Mouse (Mus musculus) forelimb bud, embryonic 11.5 days (tissue): Measurements from ENCODE around the gene Cdk4.

Experiments used
- DNase-seq: peaks from one replicate; pipeline ENCODE4 v3.0.0-alpha.2; 2012; ENCODE audit warnings: low read depth, low spot score

Gene Cdk4

DNA sequence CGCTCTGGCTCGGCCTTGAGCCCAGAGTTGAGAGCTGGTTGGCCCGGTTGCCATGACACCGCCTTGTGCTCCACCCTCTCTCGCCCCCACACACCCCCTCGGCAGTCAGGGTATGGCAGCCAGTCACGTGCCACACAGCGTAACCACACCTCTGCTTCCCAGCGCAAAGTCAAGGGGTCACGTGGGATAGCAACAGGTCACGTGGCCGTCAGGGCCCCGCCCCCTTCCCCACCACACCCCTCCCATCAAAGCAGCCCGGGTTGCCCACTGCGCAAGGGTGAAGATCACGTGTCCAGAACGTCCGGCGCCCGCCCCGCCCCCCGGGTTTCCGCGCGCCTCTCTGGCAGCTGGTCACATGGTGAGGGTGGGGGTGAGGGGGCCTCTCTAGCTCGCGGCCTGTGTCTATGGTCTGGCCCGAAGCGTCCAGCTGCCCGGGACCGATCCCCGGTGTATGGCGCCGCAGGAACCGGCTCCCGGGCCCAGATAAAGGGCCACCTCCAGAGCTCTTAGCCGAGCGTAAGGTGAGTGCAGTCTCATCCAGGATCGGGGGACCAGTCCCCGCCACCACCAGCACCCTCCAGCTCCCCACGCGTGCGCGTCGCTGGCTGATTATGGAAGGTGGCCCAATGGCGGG is at the start of gene Cdk4:
TSS of gene Cdk4 (plus strand) at position 296 of the 634 bp plus-strand sequence.
- DNase-seq: peak; percentile 99

DNA sequence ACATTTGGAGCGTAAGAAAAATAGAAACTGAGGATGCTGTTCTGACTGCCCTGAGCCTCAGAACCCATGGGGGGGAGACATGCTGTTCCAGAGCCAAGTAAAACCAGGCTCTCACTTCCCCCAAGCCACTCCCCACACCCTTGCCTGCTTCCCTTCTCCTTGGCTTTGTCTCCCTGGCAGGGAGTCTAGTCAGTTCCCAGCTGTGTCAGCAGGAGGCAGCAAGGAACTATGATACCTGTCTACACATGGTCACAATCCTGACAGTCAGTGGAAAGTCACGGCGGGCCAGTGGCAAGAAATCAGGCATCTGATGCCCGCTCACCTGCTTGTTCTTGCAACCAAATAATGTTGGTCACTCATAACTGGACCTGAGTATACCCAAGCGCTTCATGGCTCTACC is 46.8 kb upstream of the Cdk4 start:
- DNase-seq: peak; percentile 32

DNA sequence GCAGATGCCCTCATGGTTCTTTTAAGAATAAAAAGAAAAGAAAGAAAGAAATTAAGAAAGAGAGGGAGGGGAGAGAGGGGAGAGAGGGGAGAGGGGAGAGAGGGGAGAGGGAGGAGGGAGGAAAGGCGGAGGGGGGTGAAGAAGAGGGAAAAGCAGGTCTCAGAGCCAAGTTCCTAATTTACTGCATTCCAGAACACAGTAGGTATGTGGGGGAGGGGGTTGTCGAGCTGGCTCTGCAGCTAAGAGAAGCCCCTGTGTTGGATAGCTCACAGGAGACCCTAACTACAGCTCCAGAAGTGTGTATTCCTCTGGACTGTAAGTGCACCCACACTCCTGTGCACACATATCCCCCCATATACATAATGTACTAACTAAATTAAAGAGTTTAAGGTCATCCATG is 46.3 kb upstream of the Cdk4 start:
- DNase-seq: peak; percentile 20

DNA sequence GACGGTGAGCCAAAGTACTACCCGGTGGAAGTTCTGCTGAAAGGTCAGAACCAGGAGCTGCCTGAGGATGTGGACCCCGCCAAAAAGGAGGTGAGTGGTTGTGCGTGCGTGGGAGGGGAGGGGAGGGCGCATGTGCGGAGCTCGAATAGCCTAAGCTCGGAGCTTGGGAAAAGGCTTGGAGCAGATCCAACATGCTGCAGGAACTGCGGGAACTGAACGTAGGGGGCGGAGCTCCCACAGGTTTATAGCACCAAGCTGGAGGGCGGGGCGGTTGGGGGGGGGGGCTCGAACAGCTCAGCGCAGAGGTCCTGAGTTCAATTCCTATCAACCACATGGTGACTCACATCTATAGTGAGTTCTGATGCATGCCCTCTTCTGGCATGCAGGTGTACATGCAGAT is 44.9 kb upstream of the Cdk4 start:
- DNase-seq: no peak

DNA sequence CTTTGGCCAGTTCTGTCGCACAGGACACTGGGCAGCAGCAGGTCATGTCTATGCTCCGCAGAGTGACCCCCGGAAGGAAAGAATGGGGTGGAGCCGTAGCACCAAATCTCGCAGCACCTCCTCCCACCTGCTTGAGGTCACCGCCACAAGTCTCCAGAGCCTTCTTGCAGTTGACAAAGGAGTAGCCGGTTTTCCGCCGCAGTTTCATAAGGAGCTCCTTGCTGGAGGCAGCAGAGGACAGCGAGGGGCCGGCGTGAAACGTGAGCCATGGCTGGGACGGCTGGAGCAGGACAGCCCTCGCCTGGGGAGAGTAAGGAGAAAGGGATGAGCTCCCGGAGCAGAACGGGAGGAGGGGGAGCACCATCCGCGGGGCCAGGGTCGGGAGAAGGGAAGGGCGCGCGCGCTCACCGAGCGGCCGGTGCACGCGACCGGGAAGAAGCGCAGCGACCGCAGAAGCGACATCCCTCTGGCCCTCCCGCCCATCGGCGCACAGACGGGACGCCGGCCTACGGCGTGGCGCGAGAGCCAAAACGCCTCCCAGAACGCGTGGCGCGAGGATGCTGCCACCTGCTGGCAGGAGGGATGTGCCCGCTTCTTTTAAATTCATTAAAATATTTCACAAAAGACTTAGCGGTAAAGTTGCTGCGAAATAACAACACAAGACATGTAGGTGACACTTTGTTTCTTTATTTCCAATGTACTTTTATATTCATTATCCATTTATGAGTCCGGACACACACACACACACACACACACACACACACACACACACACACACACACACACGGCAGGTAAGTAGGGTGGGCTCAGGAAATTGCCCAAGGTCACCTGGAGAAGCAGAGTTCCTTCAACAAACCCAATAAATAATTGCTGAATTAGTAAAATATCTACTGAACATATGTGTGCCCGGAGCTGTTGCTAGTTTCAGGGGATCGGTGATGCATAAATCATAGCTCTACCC is 32.7 kb upstream of the Cdk4 start, which contains the start of gene Tsfm:
TSS of gene Tsfm (minus strand) at position 505 of the 961 bp plus-strand sequence.
- peak; percentile 92 for DNase-seq

DNA sequence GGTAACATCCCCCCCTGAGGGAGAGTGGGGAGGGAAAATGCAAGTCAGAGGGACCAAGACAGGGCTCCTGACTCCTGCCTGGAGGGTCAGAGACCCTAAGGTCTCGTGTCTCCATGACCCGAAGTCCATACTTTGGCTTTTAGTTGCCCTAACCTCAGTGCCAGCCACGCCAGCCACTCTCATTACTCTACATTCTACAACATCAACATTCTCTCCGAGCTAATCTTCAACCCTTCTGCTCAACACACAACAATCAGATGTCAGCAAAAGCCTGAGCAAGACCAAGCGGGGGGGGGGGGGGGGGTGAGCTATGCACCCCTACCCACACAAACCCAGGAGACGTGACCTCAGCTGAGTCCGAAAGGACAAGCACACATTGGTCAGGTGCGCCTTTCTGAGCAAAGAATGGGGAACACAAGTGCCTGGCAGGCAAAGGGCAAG is 30.0 kb upstream of the Cdk4 start:
- DNase-seq: no peak

DNA sequence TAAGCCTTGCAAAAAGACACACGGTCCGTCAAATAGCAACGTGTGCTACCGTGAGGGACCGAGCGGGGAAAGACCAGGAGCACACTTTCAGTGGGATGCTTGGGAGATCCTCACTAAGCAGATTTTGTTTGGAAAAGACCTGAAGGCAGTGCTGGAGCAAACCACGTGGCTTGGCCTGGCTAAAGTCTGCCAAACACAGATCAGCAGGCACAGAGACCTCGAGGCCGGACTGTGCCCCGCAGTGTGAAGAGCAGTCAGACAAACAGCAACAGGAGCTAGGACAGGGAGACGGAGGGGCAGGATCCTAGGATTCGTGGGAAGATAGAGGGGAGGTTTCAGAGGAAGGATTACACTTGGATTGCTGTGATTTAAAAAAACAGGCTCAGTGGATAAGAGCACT is 27.1 kb upstream of the Cdk4 start:
- no peak for DNase-seq

DNA sequence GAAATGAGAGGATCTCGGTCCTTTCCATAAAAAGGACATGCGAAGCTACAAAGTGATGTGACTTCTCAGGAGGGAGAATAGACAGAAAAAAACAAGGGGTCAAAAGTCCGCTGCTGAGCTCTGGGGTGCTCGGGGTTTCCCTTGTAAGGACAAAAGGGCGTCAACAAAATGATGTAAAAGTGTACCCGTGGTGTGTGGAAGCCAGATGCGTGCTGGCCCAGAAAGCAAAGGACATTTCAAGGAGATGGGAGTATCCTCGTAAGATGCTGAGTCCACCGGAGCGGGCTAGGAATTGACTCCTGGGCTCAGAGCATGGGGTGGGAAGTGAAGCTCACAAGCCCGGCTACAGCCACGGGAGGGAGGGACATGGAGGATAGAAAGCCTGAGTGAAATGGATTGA is 25.7 kb upstream of the Cdk4 start:
- DNase-seq: no peak

DNA sequence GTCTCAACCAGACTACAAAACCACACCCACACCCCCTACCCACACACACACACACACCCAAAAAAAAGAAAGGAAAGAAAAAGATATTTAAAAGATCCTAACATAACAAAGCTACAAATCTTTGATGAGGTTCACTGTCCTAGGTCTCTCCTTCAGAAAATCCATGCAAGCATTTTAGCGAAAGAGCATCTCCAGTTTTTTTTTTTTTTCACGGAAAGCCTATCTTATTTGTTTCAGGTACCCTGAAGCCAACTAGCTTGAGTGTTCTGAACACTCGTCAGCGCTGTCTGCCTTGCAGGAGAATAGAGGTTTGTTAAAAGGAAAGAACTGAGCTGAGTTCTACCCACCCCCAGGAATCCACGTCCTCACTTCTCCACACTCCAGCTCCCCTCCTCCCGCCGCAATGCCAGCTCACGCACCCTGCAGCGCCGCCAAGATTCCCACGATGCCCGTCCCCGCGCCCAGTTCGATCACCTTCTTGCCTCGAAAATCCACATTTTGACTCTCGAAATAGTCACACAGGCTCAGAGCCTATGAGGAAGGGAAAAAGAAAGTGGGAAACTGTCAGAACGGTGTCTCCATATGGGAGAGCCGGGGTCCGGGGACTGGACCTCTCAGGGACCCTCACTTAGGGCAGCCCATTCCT is 22.6 kb upstream of the Cdk4 start:
- DNase-seq: no peak

DNA sequence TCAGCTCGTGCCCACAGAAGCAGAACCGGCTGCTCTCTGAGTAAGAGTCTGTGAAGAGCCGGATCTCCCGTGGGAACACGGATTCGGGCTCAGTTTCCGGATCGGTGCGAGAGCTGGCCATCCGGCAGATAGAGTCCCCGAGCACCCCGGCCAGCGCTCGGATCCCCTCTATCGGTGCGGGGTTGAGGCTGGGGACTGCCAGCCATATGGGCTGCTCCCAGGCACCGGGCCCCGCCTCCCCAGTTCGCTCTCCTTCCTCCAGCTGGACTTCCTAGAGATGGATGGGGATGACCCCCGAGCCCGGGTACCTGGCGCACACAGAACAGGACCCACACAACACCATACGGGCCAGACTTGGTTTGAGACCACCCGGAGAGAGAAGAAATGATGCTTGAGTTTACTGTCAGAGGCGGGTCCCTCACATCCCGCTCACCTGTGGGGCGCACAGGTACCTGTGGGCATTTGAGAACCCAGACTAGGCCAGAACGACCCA is 22.0 kb upstream of the Cdk4 start, which contains the start of the genes Mettl1 and Eef1akmt3:
TSS of gene Mettl1 (plus strand) at position 141 of the 493 bp plus-strand sequence.
TSS of gene Eef1akmt3 (minus strand) at position 240 of the 493 bp plus-strand sequence.
- no peak for DNase-seq

DNA sequence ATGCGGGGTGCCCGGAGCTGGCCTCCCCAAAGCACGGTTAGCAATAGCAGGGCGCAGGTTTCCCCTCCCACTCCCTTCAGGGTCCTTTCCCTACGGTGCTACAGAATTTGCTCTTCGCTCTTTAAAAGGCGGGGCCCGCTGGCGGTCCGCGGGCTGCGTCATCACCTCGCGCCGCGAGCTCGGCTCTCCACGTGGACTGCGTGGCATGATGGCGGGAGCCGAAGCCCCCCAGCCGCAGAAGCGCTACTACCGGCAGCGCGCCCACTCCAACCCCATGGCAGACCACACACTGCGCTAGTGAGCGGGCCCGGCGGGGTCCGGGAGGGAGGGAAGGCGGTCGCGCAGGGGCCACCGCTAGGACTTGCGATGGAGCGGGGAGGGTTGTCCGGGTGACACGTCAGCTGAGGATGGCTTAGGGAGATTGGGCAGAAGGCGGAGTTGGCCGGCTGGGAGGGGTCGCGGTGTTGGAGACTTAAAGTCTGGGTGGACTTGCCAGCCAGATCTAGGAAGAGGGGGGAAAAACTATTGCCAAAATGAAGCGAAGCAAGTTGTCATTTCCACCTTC is 21.5 kb upstream of the Cdk4 start:
- peak; percentile 91 for DNase-seq

DNA sequence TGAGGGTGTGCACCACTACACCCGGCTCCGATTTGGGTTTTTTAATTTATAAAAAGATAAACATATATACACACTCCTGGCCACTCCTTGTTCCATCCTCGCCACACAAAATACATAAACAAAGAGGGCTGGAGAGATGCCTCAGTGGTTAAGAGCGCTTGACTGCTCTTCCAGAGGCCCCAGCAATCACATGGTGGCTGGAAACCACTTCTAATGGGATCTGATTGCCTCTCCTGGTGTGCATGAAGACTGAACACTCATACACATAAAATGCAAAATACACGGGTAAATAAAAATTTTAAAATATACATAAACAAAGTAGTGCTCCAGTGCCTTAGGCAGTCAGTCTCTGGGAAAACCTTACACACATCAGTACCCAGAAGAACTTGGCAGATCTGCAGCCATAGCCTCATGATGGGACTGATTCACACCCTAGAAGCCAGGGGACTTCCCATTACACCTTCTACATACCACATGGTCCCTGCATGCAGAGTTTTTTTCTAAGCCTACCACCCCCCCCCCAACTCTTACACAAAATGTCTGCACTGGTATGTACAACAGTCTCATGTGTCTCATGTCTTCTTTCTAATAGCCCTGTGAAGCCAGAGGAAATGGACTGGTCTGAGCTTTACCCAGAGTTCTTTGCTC is 20.7 kb upstream of the Cdk4 start:
- DNase-seq: no peak

DNA sequence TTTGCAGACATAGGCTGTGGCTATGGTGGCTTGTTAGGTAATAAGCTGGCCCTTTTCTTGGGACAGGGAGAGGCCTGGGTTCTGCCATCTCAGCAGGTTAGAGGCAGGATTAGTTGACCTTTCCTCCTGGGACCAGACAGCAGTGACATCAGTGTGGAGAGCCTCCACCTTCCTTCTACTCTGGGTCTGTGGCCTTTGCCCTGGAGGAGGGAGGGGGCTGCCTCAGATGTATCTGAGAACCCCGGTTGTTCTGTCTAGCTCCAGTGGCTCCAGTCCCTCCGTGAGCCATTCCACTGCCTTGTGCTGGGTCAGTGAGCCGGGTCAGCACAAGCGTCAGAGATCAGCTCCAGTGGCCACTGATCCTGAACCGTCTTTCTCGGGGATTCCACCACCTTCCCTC is 20.1 kb upstream of the Cdk4 start:
- no peak for DNase-seq

DNA sequence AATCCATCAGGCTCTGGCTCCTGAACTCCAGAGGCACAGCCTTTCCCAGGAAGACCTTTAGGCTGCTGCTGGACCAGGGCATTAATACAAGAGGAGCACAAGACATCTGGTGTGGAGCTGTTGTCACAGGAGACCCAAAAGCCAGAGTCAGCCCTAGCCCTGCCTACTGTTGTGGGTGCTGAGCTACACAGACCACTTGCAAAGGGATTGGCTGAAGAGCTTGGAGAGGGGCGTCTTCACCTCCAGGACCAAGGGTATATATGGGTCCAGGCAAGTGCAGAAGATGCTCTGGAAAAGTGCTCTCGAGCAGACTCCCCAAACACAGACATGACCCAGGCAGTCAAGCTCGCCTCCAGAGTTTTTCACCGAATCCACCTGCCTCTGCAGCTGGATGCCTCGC is 15.4 kb upstream of the Cdk4 start, which contains the start of gene Cyp27b1:
TSS of gene Cyp27b1 (plus strand) at position 297 of the 400 bp plus-strand sequence.
- no peak for DNase-seq

DNA sequence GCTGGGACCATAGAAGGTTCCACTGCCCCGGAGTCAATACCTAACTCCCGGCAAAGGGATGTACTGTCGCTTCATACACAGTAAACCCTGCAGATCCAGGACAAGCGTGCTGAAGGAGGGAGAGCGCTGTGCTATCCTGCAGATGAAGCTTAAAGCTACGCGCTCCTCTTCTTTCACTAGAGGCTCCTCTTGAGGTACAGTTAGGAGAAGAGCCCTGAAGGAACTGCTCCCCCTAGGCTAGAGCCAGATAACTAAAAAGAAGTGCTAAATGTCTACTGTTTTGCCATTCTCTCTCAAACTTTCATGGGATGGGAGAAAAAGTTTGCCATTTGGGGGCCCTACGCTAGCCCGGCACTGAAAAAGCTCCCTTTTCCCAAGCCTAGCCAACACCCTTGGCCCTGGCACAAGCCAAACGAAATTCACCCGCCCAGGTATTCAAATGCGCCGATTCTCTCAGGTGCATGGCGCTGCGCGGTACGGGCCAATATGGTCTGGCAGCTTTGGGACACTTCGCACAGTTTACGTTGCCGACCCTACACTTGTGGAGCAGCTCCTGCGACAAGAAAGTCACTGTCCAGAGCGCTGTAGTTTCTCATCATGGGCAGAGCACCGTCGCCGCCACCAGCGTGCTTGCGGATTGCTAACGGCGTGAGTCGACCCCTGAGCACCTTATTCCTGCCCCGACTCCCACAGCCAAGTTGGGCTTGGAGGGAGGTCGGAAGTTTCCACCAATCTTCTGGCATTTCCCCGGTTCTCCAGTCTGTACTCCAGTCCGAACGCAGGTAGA is 14.5 kb upstream of the Cdk4 start:
- DNase-seq: no peak

DNA sequence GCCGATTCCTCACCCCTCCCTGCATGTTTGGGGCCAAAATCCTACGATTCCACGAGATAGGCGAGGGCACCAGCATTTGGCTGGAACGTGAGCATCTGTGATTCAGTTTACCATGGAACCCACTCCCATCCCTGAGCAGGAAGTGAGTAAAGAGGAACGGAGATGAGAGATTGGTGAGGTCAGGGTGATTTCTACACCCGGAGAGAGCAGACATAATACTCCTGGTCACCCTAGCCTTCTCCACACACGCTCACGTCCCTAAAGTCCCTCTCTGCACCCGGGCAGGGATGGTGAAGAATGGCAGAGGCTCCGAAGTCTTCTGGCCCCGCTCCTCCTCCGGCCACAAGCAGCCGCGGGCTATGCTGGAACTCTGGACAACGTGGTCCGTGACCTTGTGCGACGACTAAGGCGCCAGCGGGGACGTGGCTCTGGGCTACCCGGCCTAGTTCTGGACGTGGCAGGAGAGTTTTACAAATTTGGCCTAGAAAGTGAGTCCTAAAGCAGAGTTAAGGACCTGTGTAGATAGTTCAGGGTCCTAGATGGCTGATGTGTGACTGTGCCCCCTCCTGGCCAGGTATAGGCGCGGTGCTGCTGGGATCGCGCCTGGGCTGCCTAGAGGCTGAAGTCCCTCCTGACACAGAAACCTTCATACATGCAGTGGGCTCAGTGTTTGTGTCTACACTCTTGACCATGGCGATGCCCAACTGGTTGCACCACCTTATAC is 13.8 kb upstream of the Cdk4 start:
- no peak for DNase-seq

DNA sequence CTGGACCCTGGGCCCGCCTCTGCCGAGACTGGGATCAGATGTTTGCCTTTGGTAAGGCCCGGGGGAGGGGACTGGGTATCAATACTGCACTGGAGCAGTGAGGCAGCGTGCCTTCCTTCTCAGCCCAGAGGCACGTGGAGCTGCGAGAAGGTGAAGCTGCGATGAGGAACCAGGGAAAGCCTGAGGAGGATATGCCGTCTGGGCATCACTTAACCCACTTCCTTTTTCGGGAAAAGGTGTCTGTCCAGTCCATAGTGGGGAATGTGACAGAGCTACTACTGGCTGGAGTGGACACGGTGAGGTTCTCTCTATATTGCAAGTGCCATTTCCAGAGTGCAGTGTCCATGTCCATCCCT is 13.2 kb upstream of the Cdk4 start:
- no peak for DNase-seq

DNA sequence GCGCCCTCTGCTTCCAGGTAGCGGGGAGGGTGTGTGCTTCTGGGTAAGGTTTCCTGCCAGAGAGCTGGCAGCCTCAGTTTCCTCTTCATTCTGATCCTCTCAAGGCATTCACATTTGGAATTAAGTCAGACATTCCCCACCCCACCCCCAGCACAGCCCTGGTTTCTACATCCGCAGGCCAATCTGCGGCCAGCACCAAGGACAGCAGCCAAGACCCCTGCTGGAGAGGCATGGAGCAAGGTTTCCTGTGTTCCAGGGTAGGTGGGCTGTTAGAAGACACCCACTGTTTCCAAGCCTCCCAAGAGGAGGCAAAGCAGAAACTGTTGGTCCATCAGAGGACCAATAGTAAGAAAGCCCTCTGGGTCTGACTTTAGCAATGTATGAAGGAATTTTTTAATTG is 8.7 kb upstream of the Cdk4 start:
- no peak for DNase-seq

DNA sequence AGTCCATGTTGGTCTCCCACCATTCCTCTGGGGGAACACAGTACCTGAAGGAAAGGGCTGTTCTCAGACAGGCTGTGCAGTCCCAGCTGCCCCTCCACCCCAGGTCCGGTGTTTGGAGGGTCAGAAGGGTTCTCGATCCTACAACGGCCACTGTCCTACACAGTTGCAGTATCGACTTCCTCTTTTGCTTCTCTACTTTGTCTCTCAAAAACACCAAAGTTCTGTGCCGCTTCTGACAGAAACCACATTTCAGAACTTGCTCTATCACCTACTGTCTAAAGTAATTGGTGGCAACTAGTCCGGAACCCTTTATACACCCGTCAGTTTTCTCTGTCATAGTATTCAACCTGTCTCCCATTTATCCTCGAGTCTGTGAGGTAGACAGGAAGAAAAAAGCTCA is 7.9 kb upstream of the Cdk4 start:
- DNase-seq: no peak

DNA sequence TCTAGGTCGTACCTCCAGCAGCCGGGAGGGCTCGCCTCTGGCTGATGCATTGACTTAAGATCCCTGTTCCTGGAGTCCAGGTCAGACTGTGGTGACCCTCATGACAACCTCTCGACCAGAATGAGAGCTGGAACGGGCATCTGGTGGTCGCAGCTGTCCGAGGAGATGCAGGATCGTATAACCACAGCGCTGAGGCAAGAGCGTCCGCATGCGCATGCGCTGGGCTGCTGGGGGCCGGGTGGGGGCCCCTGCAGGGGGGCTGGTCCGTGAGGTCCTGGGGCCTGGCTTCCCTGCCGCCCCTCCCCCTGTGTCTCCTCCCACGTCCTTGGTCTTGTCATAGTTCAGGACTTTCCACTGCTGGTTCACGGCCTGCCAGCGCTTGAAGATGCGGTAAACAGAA is 6.8 kb upstream of the Cdk4 start:
- DNase-seq: no peak
